ENCODE assay signal across 18 mouse cellular contexts in genomic region chr8:127254625-127255024, GRCm38 (mm10).
DNase-seq lines count a peak whose midpoint lies in the region; ATAC-seq lines count a peak whose summit lies in the region.
"Had no signal": no experiment of that assay in that cellular context is flagged by ENCODE, and none has a peak within 500 bp of the region (broad histone marks: within the 10 kb centered on the region; RNA-seq: fewer than 3 reads in every experiment).

No protein-coding gene starts in this region.

- no peaks in the 10 kb centered on the region for H3K9me3 ChIP-seq in midbrain, embryonic 11.5 days (ENCODE audit: control insufficient read depth, low read length)
- no peaks in the 10 kb centered on the region for H3K9me3 ChIP-seq in midbrain, embryonic 13.5 days
- H3K9me3 ChIP-seq in limb, embryonic 12.5 days = no peaks in the 10 kb centered on the region
- H3K9me3 ChIP-seq in hindbrain, embryonic 12.5 days (replicated peaks) = no peaks in the 10 kb centered on the region
- no peaks in the 10 kb centered on the region for H3K9me3 ChIP-seq in hindbrain, embryonic 16.5 days (ENCODE audit: control insufficient read depth, low read length)
- H3K9me3 ChIP-seq: liver, embryonic 15.5 days; megakaryocyte, embryonic 14.5 days had no signal

- 83% methylated on average over 7 of the region's 7 CpGs for WGBS in midbrain, embryonic 11.5 days
- 79% methylated on average over 7 of the region's 7 CpGs for WGBS in midbrain, embryonic 13.5 days
- WGBS in limb, embryonic 12.5 days = 54% methylated on average over 7 of the region's 7 CpGs
- WGBS in hindbrain, embryonic 12.5 days = 84% methylated on average over 7 of the region's 7 CpGs
- WGBS in hindbrain, embryonic 16.5 days = 84% methylated on average over 7 of the region's 7 CpGs

- H3K27me3 ChIP-seq in midbrain, embryonic 11.5 days (ENCODE audit: control insufficient read depth, insufficient read depth, low read length) = no peaks in the 10 kb centered on the region
- no peaks in the 10 kb centered on the region for H3K27me3 ChIP-seq in midbrain, embryonic 13.5 days
- H3K27me3 ChIP-seq in limb, embryonic 12.5 days = no peaks in the 10 kb centered on the region
- no peaks in the 10 kb centered on the region for H3K27me3 ChIP-seq in hindbrain, embryonic 12.5 days
- no peaks in the 10 kb centered on the region for H3K27me3 ChIP-seq in hindbrain, embryonic 16.5 days (replicated peaks; ENCODE audit: control insufficient read depth, insufficient read depth, low read length)
- H3K27me3 ChIP-seq: liver, embryonic 15.5 days; megakaryocyte, embryonic 14.5 days; Patski had no signal

- no peaks in the 10 kb centered on the region for H3K4me1 ChIP-seq in midbrain, embryonic 11.5 days (ENCODE audit: control insufficient read depth, insufficient read depth, low read length)
- peaks cover 13% of the 10 kb centered on the region; the same call in 1 of the 2 replicates for H3K4me1 ChIP-seq in midbrain, embryonic 13.5 days (replicated peaks)
- peaks cover 83% of the 10 kb centered on the region for H3K4me1 ChIP-seq in limb, embryonic 12.5 days (replicated peaks)
- H3K4me1 ChIP-seq in hindbrain, embryonic 12.5 days = peaks cover 11% of the 10 kb centered on the region; the same call in 1 of the 2 replicates
- no peaks in the 10 kb centered on the region; the same call in 1 of the 2 replicates for H3K4me1 ChIP-seq in hindbrain, embryonic 16.5 days (ENCODE audit: control insufficient read depth, insufficient read depth, low read depth, low read length)
- H3K4me1 ChIP-seq: megakaryocyte, embryonic 14.5 days had no signal

- no peak overlapping the region for H3K4me3 ChIP-seq in midbrain, embryonic 11.5 days (ENCODE audit: low read depth, low read length)
- no peak overlapping the region for H3K4me3 ChIP-seq in midbrain, embryonic 13.5 days (replicated peaks)
- no peak overlapping the region for H3K4me3 ChIP-seq in limb, embryonic 12.5 days (replicated peaks)
- no peak overlapping the region for H3K4me3 ChIP-seq in hindbrain, embryonic 12.5 days
- H3K4me3 ChIP-seq in hindbrain, embryonic 16.5 days (ENCODE audit: low read length) = no peak overlapping the region
- H3K4me3 ChIP-seq: gastrocnemius, adult 2 months; liver, embryonic 15.5 days; megakaryocyte, embryonic 14.5 days had no signal

- DNase-seq in heart, adult 11 months = peak; percentile 84
- DNase-seq in heart, postnatal 4 days = no peak
- DNase-seq in midbrain, embryonic 11.5 days (ENCODE audit: low spot score, missing footprints) = peak; percentile 77
- DNase-seq in lung, postnatal 25 days (ENCODE audit: low spot score) = peak; percentile 59
- DNase-seq: B cell, adult 2 months; cerebellum, adult 18-20 months; gastrocnemius, adult 2 months; heart, adult 18-20 months; heart, postnatal 14 days; kidney, adult 9 months had no signal

- no peak overlapping the region for H3K4me2 ChIP-seq in midbrain, embryonic 11.5 days
- H3K4me2 ChIP-seq in midbrain, embryonic 13.5 days (replicated peaks) = no peak overlapping the region
- no peak overlapping the region for H3K4me2 ChIP-seq in limb, embryonic 12.5 days
- H3K4me2 ChIP-seq in hindbrain, embryonic 12.5 days (replicated peaks) = no peak overlapping the region
- no peak overlapping the region for H3K4me2 ChIP-seq in hindbrain, embryonic 16.5 days (ENCODE audit: low read length)
- H3K4me2 ChIP-seq: liver, embryonic 15.5 days had no signal

- H3K9ac ChIP-seq in midbrain, embryonic 11.5 days (ENCODE audit: low read length) = no peak overlapping the region
- no peak overlapping the region for H3K9ac ChIP-seq in midbrain, embryonic 13.5 days (replicated peaks)
- H3K9ac ChIP-seq in limb, embryonic 12.5 days (replicated peaks) = no peak overlapping the region
- no peak overlapping the region for H3K9ac ChIP-seq in hindbrain, embryonic 12.5 days
- no peak overlapping the region for H3K9ac ChIP-seq in hindbrain, embryonic 16.5 days (ENCODE audit: low read depth, low read length)
- H3K9ac ChIP-seq: liver, embryonic 15.5 days had no signal

- H3K27ac ChIP-seq in midbrain, embryonic 11.5 days (ENCODE audit: low read depth, low read length) = no peak overlapping the region
- no peak overlapping the region for H3K27ac ChIP-seq in midbrain, embryonic 13.5 days
- H3K27ac ChIP-seq in limb, embryonic 12.5 days = peak overlapping the region; percentile 24; the same call in 1 of the 2 replicates
- H3K27ac ChIP-seq in hindbrain, embryonic 12.5 days = no peak overlapping the region
- H3K27ac ChIP-seq in hindbrain, embryonic 16.5 days (ENCODE audit: low read depth, low read length) = no peak overlapping the region
- H3K27ac ChIP-seq: gastrocnemius, adult 2 months; liver, embryonic 15.5 days had no signal

- no peaks in the 10 kb centered on the region for H3K36me3 ChIP-seq in midbrain, embryonic 11.5 days (ENCODE audit: control insufficient read depth, insufficient read depth, low read length)
- no peaks in the 10 kb centered on the region for H3K36me3 ChIP-seq in midbrain, embryonic 13.5 days
- no peaks in the 10 kb centered on the region for H3K36me3 ChIP-seq in limb, embryonic 12.5 days
- no peaks in the 10 kb centered on the region for H3K36me3 ChIP-seq in hindbrain, embryonic 12.5 days
- H3K36me3 ChIP-seq in hindbrain, embryonic 16.5 days (ENCODE audit: control insufficient read depth, insufficient read depth, low read length) = no peaks in the 10 kb centered on the region
- H3K36me3 ChIP-seq: liver, embryonic 15.5 days had no signal

- ATAC-seq in midbrain, embryonic 11.5 days (ENCODE audit: low FRiP score) = no peak
- no peak for ATAC-seq in midbrain, embryonic 13.5 days
- ATAC-seq in limb, embryonic 12.5 days (ENCODE audit: insufficient number of reproducible peaks, insufficient read depth, low FRiP score, low TSS enrichment, low read depth) = no peak
- ATAC-seq in hindbrain, embryonic 12.5 days (ENCODE audit: low FRiP score) = no peak
- no peak for ATAC-seq in hindbrain, embryonic 16.5 days
- ATAC-seq: forebrain, embryonic 16.5 days; Patski had no signal
